Mouse (Mus musculus): ENCODE measurements around the gene 1700012A03Rik.

1700012A03Rik gene

DNA sequence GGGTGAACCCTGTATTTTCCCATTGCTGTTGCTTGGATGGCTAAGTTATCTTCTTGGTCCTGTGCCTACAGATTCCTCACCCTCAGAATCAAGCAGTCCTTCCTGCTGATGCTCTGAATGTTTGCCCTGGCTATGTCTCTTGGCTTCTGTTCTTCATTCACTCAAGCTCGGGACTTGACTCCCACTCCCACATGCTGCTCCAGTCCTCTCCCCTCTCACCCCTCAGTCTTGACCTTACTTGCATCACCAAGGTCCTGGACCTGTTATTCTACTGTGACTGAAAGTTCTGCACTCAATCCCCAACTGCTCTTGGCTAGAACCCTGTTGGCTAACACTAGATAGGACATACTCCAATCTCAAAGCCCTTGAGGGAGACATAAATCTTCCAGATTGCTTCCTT lies 22.1 kb downstream of the 1700012A03Rik start:
- in situ Hi-C loops (cut with MboI, MseI), result no loop called here

DNA sequence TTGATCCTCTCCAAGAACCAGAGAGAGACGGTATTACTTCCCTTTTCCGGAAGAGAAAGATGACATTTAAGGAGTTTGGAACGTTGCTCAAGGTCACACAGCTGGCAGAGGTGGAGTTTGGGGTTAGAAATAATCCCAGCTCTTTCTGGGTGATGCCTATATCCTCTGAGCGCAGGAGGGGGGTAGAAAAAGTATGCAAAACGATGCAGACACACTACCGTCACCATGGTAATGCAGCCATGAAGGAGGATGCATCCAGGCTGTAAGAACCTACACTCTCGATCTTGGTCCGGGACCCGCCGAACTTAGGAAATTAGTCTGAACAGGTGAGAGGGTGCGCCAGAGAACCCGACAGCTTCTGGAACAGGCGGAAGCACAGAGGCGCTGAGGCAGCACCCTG lies 43.3 kb downstream of the 1700012A03Rik start:
- in situ Hi-C loops (cut with MboI, MseI), result no loop called here

GRCm38 (mm10) chr6:32105547-32106275 lies 55.7 kb downstream of the 1700012A03Rik start:
- in situ Hi-C loops (cut with MboI, MseI), result no loop called here
